Mouse (Mus musculus) layer of hippocampus, adult 18-20 months (tissue): ENCODE results near the gene Trnt1. TPM values are rescaled to one million over a fixed set of nuclear protein-coding genes. Genes with fewer than 3 reads are reported as not detected.
A peak's percentile ranks its signal among the peaks of the same experiment; 100 is the strongest.

Experiments
- DNase-seq, 2 experiments: peaks; one replicate each; pipeline ENCODE4 v3.0.0; 2022; ENCODE audit warnings: low spot score in 2 of 2
- long read RNA-seq: library from polyadenylated mRNA; stranded (forward); transcript quantifications from one replicate; pipeline ENCODE4 v2.0.0, GENCODE M21; 2021
- total RNA-seq, 2 experiments: library from RNA; stranded (reverse); gene quantifications; 2 replicates each; pipeline ENCODE4 v1.2.3; 2021

Trnt1 gene
- 10 to 100 TPM; 51.9 to 55.7 TPM for total RNA-seq
- long read RNA-seq, transcript Trnt1-201 (9 exons, 2,283 nt) = major isoform, 30 of 53 reads
- long read RNA-seq, transcript Trnt1-203 (9 exons, 1,398 nt) = minor isoform, 13 of 53 reads
- long read RNA-seq, partial matches to known transcripts = 4 of 53 reads
- long read RNA-seq, other reads (novel, unspliced or antisense) = 6 of 53 reads

- peak; percentile 93 to 98 for DNase-seq
Observed at GRCm38 (mm10) chr6:106768640-106769289, at the start of gene Trnt1. Gene Trnt1, plus strand, starts transcription at chr6:106769120.

- DNase-seq = no peak
Observed at GRCm38 (mm10) chr6:106725642-106726041, 43.3 kb upstream of the Trnt1 start.

- DNase-seq = no peak
Observed at GRCm38 (mm10) chr6:106726078-106726477, 42.8 kb upstream of the Trnt1 start.

- no peak for DNase-seq
Observed at GRCm38 (mm10) chr6:106727703-106728102, 41.2 kb upstream of the Trnt1 start.

GRCm38 (mm10) chr6:106729682-106730314, 39.1 kb upstream of the Trnt1 start:
- DNase-seq = no peak

- no peak for DNase-seq
Observed at GRCm38 (mm10) chr6:106732563-106732962, 36.4 kb upstream of the Trnt1 start.

- no peak for DNase-seq
Observed at GRCm38 (mm10) chr6:106738229-106738628, 30.7 kb upstream of the Trnt1 start.

- DNase-seq = no peak
Observed at GRCm38 (mm10) chr6:106740244-106740825, 28.6 kb upstream of the Trnt1 start.

- no peak for DNase-seq
Observed at GRCm38 (mm10) chr6:106743556-106744233, 25.2 kb upstream of the Trnt1 start.

GRCm38 (mm10) chr6:106745673-106746394, 23.1 kb upstream of the Trnt1 start:
- no peak for DNase-seq

GRCm38 (mm10) chr6:106747251-106747650, 21.7 kb upstream of the Trnt1 start:
- no peak for DNase-seq

GRCm38 (mm10) chr6:106747804-106748203, 21.1 kb upstream of the Trnt1 start:
- no peak for DNase-seq

GRCm38 (mm10) chr6:106748887-106749388, 20.0 kb upstream of the Trnt1 start, which contains the start of gene Il5ra:
Gene Il5ra, minus strand, starts transcription at chr6:106749037.
- no peak for DNase-seq

GRCm38 (mm10) chr6:106750291-106750690, 18.6 kb upstream of the Trnt1 start:
- no peak for DNase-seq

GRCm38 (mm10) chr6:106758299-106758698, 10.6 kb upstream of the Trnt1 start:
- DNase-seq = no peak

GRCm38 (mm10) chr6:106760473-106761218, 8.3 kb upstream of the Trnt1 start:
- DNase-seq = no peak

- no peak for DNase-seq
Observed at GRCm38 (mm10) chr6:106761486-106761885, 7.4 kb upstream of the Trnt1 start.

GRCm38 (mm10) chr6:106765892-106766291, 3.0 kb upstream of the Trnt1 start:
- no peak for DNase-seq

- no peak for DNase-seq
Observed at GRCm38 (mm10) chr6:106766774-106767173, 2.1 kb upstream of the Trnt1 start.

GRCm38 (mm10) chr6:106769290-106769866, 458 bp downstream of the Trnt1 start:
- no peak for DNase-seq
